Mouse (Mus musculus) urinary bladder, postnatal 25 days (tissue): ENCODE measurements around the gene Gpx4.

Experiments used
- DNase-seq: peaks from one replicate; pipeline ENCODE4 v3.0.0; 2022; ENCODE audit warnings: low spot score

Gpx4 gene

GRCm38 (mm10) chr10:80105460-80105859 lies 58.5 kb downstream of the Gpx4 start, which contains the start of gene Sbno2:
TSS of gene Sbno2 (minus strand) at chr10:80105571.
- no peak for DNase-seq

- no peak for DNase-seq
Measured at GRCm38 (mm10) chr10:80105926-80106325, 59.0 kb downstream of the Gpx4 start.
